In the genomic region with DNA sequence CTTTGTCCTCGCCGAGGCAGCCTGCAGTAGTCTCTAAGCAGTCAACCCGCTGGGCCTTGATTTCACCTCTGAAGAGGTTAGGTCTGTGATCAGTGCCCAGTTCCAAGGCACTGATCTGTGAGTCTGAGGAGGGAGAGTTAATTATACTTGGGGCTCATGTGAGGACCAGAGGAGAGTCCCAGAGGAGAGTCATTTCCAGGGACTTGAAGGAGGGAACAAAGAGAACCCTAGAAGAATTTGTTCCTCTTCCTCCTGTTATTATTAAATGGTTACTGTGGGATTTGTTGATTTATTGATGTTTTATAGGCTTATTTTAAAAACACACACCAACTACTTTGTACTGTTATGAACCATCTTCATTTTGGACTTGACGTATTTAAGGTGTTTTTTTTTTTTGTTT, we compare ENCODE assay signal across 23 mouse cellular contexts. TPM values are rescaled to one million over a fixed set of nuclear protein-coding genes. Genes with fewer than 3 reads are reported as not detected.
DNase-seq lines count a peak whose midpoint lies in the region; ATAC-seq and TF ChIP-seq lines count a peak whose summit lies in the region.
"Had no signal": no experiment of that assay in that cellular context is flagged by ENCODE, and none has a peak within 500 bp of the region (broad histone marks: within the 10 kb centered on the region; RNA-seq: fewer than 3 reads in every experiment).

A gene (minus strand): TSS at position 101 of the 400 bp plus-strand sequence.

- intact Hi-C loops in gastrocnemius, adult 2 months (cut with DNase I), result no loop called here

- no peaks in the 10 kb centered on the region for H3K36me3 ChIP-seq in lung, embryonic 16.5 days (ENCODE audit: control insufficient read depth, insufficient read depth, low read length)
- H3K36me3 ChIP-seq in testis, adult 2 months (ENCODE audit: control insufficient read depth, insufficient read depth, low read length), result peaks cover 2% of the 10 kb centered on the region; the same call in 1 of the 2 replicates
- H3K36me3 ChIP-seq: embryonic facial prominence, embryonic 13.5 days; embryonic facial prominence, embryonic 15.5 days; forebrain, embryonic 15.5 days had no signal

- H3K9me3 ChIP-seq in lung, embryonic 16.5 days (ENCODE audit: control insufficient read depth, low read length), result no peaks in the 10 kb centered on the region
- H3K9me3 ChIP-seq: embryonic facial prominence, embryonic 13.5 days; embryonic facial prominence, embryonic 15.5 days; forebrain, embryonic 13.5 days; forebrain, embryonic 15.5 days had no signal

- no peaks in the 10 kb centered on the region for H3K27me3 ChIP-seq in lung, embryonic 16.5 days (ENCODE audit: control insufficient read depth, insufficient read depth, low read depth, low read length)
- no peaks in the 10 kb centered on the region for H3K27me3 ChIP-seq in testis, adult 2 months (ENCODE audit: control insufficient read depth, insufficient read depth, low read length)
- H3K27me3 ChIP-seq: embryonic facial prominence, embryonic 13.5 days; embryonic facial prominence, embryonic 15.5 days; forebrain, embryonic 13.5 days; forebrain, embryonic 15.5 days had no signal

- no peak within 1 kb of the TSS for H3K9ac ChIP-seq in lung, embryonic 16.5 days (ENCODE audit: low read length)
- H3K9ac ChIP-seq: embryonic facial prominence, embryonic 13.5 days; embryonic facial prominence, embryonic 15.5 days; forebrain, embryonic 13.5 days; forebrain, embryonic 15.5 days; forebrain, postnatal 0 days had no signal

- TF ChIP-seq CTCF in testis, adult 2 months (IDR thresholded peaks at IDR 0.05; ENCODE audit: control insufficient read depth, insufficient read depth, insufficient replicate concordance, low read depth, low read length), result no peak
- TF ChIP-seq CTCF in gastrocnemius, adult 2 months (IDR thresholded peaks at IDR 0.05), result no peak

- peaks cover 20% of the 10 kb centered on the region for H3K4me1 ChIP-seq in lung, embryonic 16.5 days (replicated peaks; ENCODE audit: control insufficient read depth, insufficient read depth, low read length)
- H3K4me1 ChIP-seq in testis, adult 2 months (ENCODE audit: control insufficient read depth, insufficient read depth, low read length), result peaks cover 2% of the 10 kb centered on the region; the same call in 1 of the 2 replicates
- H3K4me1 ChIP-seq: embryonic facial prominence, embryonic 13.5 days; forebrain, embryonic 13.5 days; forebrain, embryonic 15.5 days had no signal

- no peak within 1 kb of the TSS for H3K4me3 ChIP-seq in lung, embryonic 16.5 days (ENCODE audit: low read length)
- no peak within 1 kb of the TSS for H3K4me3 ChIP-seq in testis, adult 2 months (ENCODE audit: control insufficient read depth, low read depth, low read length)
- no peak within 1 kb of the TSS for H3K4me3 ChIP-seq in gastrocnemius, adult 2 months
- H3K4me3 ChIP-seq: embryonic facial prominence, embryonic 13.5 days; embryonic facial prominence, embryonic 15.5 days; forebrain, embryonic 13.5 days; forebrain, embryonic 15.5 days had no signal

- H3K27ac ChIP-seq in lung, embryonic 16.5 days (ENCODE audit: low read length), result peak within 1 kb of the TSS; percentile 34
- H3K27ac ChIP-seq in testis, adult 2 months (ENCODE audit: control insufficient read depth, insufficient read depth, low read depth, low read length), result peak within 1 kb of the TSS; percentile 15; the same call in 1 of the 2 replicates
- H3K27ac ChIP-seq in gastrocnemius, adult 2 months, result no peak within 1 kb of the TSS
- H3K27ac ChIP-seq: embryonic facial prominence, embryonic 13.5 days; embryonic facial prominence, embryonic 15.5 days; forebrain, embryonic 13.5 days; forebrain, embryonic 15.5 days had no signal

- TF ChIP-seq POLR2A in testis, adult 2 months (IDR thresholded peaks at IDR 0.05; ENCODE audit: control insufficient read depth, low read depth, low read length), result no peak

- 87% methylated on average over 4 of the region's 4 CpGs for WGBS in lung, embryonic 16.5 days

- ATAC-seq in lung, embryonic 16.5 days (ENCODE audit: low read depth), result no peak
- ATAC-seq: forebrain, embryonic 13.5 days; forebrain, embryonic 15.5 days; forebrain, postnatal 0 days had no signal

- DNase-seq in lung, adult 18-20 months, result no peak
- DNase-seq in testis, postnatal 14 days (ENCODE audit: low spot score), result no peak
- DNase-seq in gastrocnemius, adult 2 months, result no peak
- DNase-seq: adrenal gland, postnatal 10 days; adrenal gland, postnatal 25 days; cerebellum, adult 11 months; cerebellum, adult 18-20 months; cerebellum, adult 8-10 months; cerebellum, adult 9-11 months; cerebellum, postnatal 14 days; cerebellum, postnatal 36 days; embryo, embryonic 11 days; forebrain, postnatal 0 days had no signal

- no peak within 1 kb of the TSS for H3K4me2 ChIP-seq in lung, embryonic 16.5 days (ENCODE audit: low read depth, low read length)
- H3K4me2 ChIP-seq: embryonic facial prominence, embryonic 13.5 days; embryonic facial prominence, embryonic 15.5 days; forebrain, embryonic 13.5 days; forebrain, embryonic 15.5 days had no signal

RNA-seq across cellular contexts. Expression of the gene that starts here (rescaled TPM):
- 0.18 TPM in 1 of 2 replicates, not detected in the other for polyA plus RNA-seq in lung, embryonic 16.5 days (2015; fragmentation: Nextera tagmentation; extraction: Ambion mirVana)
- polyA plus RNA-seq in testis, adult 2 months (2012; rRNA removed), result 0.12 TPM in 1 of 2 replicates, not detected in the other
- not detected for total RNA-seq in gastrocnemius, adult 2 months (2021)
- total RNA-seq: adrenal gland, adult 2 months; adrenal gland, postnatal 10 days; adrenal gland, postnatal 25 days; adrenal gland, postnatal 4 days; common myeloid progenitor, adult 5-6 weeks; forebrain, postnatal 0 days had no signal
- polyA plus RNA-seq: adrenal gland, adult 2 months; brain, embryonic 14.5 days had no signal
